Mouse (Mus musculus) left cerebral cortex, postnatal 14 days (tissue): ENCODE measurements at regions not wholly inside any gene's neighbourhood (a gene's known extent, or its start where the extent isn't known, plus 50 kb on each side); places are given as distances from the start of the nearest gene placed in this dataset.

Experiments
- DNase-seq, 2 experiments: peaks; one replicate each; pipeline ENCODE4 v3.0.0; 2021 to 2022; ENCODE audit warnings: low spot score in 2 of 2, mixed read lengths in 1 of 2
- intact Hi-C: fragments of 180-260 bp; cut with DNase I; formaldehyde crosslinking; loops from one replicate; pipeline ENCODE4 v1.15.1; 2025

DNA sequence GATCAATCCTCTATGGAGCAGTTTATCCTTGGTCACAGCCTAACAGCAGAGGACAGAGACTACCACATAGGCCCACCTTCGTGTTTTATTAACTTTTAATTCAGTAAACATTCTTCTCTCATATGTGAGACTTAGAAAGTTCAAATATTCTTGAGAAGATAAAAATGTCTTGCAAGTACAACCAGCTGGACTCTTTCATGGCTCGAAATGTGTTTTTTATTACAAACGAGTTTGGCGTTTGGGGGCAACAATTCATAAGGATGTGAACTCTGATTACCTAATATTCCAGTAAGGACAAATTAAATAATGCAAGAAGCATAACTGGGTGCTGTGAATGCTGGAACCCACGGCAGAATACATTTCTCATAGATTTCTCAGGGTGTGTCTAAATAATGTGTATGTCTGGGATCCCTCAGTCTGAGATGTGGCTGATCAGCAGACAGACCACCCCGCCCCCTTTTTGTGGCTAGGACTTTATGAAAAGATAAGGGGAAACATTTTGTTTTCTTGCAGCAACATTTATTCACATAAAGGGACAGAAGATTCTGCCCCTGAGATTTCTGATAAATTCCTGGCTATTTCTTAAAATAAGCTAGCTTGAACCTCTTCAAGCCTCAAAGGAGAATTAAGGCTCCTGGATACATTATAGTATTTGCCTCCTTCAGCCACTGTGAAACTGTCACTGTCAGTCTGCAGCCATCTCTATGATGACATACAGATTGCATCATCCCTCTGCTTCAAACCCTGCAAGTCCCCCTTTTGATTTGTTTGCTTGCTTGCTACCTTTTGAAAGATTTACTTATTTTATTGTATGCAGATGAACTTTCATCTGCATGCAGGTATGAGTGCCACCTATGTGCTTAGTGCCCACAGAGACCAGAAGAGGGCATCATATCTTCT is 69.2 kb upstream of the Gucy1a1 start:
- DNase-seq = no peak
- intact Hi-C loops = no loop called here

DNA sequence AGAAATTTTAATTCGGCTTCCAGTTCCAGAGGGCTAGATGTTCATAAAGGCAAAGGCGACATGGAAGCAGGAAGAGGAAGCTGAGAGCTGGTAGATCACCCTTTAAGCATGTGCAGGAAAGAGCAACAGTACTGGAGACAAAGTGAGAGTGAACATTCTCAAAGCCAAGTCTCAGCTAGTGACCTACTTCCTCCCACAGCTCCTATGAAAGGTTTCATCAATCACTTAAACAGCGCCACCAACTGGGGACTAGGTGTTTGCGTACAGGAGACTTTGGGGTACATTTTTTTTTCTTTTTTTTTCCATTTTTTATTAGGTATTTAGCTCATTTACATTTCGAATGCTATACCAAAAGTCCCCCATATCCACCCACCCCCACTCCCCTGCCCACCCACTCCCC is 61.7 kb upstream of the Gucy1a1 start:
- DNase-seq = peak in 1 of 2 experiments; percentile 8
- intact Hi-C loops = no loop called here
